Comparison of ENCODE assay signal across 8 mouse cellular contexts in the genomic region with DNA sequence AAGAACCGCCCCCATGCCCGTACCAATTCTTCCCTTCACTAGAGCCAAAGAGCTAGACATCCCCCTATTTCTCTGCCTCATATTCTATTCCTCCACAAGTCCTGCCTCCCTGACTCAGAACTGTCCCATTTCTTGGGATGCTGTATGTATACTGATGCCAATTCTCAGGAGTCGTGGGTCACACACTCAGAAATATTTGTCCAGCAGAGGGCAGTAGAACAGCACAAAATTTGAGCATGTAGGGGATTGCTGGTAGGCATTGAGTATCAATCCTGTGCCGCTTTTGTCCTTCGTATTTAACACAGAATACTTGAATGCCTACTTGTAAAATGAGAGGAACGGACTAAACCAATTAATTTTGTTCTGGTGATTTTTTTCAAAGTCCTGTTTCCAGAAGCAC. TPM values are rescaled to one million over a fixed set of nuclear protein-coding genes. Genes with fewer than 3 reads are reported as not detected.
DNase-seq lines count a peak whose midpoint lies in the region; ATAC-seq and TF ChIP-seq lines count a peak whose summit lies in the region.

No protein-coding gene starts in this region.

- no peak overlapping the region for H3K27ac ChIP-seq in heart, embryonic 12.5 days (ENCODE audit: poor library complexity, severe bottlenecking)
- H3K27ac ChIP-seq in hindbrain, postnatal 0 days = no peak overlapping the region

- WGBS in heart, embryonic 12.5 days = 35% methylated on average over 6 of the region's 6 CpGs
- 31% methylated on average over 6 of the region's 6 CpGs for WGBS in hindbrain, postnatal 0 days

- peak; percentile 90 for TF ChIP-seq CTCF in hindbrain, postnatal 0 days (IDR thresholded peaks at IDR 0.05; ENCODE audit: low read depth)

- no peaks in the 10 kb centered on the region for H3K36me3 ChIP-seq in heart, embryonic 12.5 days
- no peaks in the 10 kb centered on the region for H3K36me3 ChIP-seq in hindbrain, postnatal 0 days (ENCODE audit: insufficient read depth, low read length)

- no peak overlapping the region for H3K9ac ChIP-seq in heart, embryonic 12.5 days
- no peak overlapping the region for H3K9ac ChIP-seq in hindbrain, postnatal 0 days (replicated peaks; ENCODE audit: low read length)

- H3K9me3 ChIP-seq in heart, embryonic 12.5 days (replicated peaks) = no peaks in the 10 kb centered on the region
- no peaks in the 10 kb centered on the region for H3K9me3 ChIP-seq in hindbrain, postnatal 0 days (ENCODE audit: low read length)

- DNase-seq in heart, adult 11 months = peak; percentile 89
- peak; percentile 35 for DNase-seq in cerebellum, adult 11-12 months
- DNase-seq in forelimb bud, embryonic 11.5 days (ENCODE audit: low read depth, low spot score) = peak; percentile 74
- peak; percentile 95 for DNase-seq in hindbrain, postnatal 0 days (ENCODE audit: low spot score)
- DNase-seq in layer of hippocampus, postnatal 25 days (ENCODE audit: extremely low spot score in 1 of 2, low spot score in 1 of 2) = peak; percentile 25 to 65
- DNase-seq in right cerebral cortex, postnatal 25 days = peak; percentile 41

- no peak overlapping the region for H3K4me3 ChIP-seq in heart, embryonic 12.5 days
- H3K4me3 ChIP-seq in hindbrain, postnatal 0 days (ENCODE audit: low read length) = no peak overlapping the region

- H3K27me3 ChIP-seq in heart, embryonic 12.5 days (replicated peaks) = no peaks in the 10 kb centered on the region
- no peaks in the 10 kb centered on the region for H3K27me3 ChIP-seq in hindbrain, postnatal 0 days (ENCODE audit: insufficient read depth, low read length)

- no peak for ATAC-seq in heart, embryonic 12.5 days (ENCODE audit: insufficient number of reproducible peaks, low FRiP score)
- ATAC-seq in hindbrain, postnatal 0 days = peak; percentile 90
- peak; percentile 90 for ATAC-seq in megakaryocyte progenitor cell, adult 5-6 weeks (replicated peaks; ENCODE audit: poor library complexity)

- H3K4me1 ChIP-seq in heart, embryonic 12.5 days (replicated peaks) = no peaks in the 10 kb centered on the region
- H3K4me1 ChIP-seq in hindbrain, postnatal 0 days (ENCODE audit: insufficient read depth, low read length) = no peaks in the 10 kb centered on the region

- H3K4me2 ChIP-seq in heart, embryonic 12.5 days = no peak overlapping the region
- H3K4me2 ChIP-seq in hindbrain, postnatal 0 days (ENCODE audit: low read depth, low read length) = 0 out of 2 replicates have a peak overlapping the region, but pooled peaks have one; percentile 21

RNA-seq across cellular contexts. Expression of a gene that starts 27.3 kb away (rescaled TPM):
- polyA plus RNA-seq in heart, embryonic 12.5 days (2016; fragmentation: Nextera tagmentation; extraction: Ambion mirVana) = 0.06 TPM in 1 of 2 replicates, not detected in the other
- total RNA-seq in hindbrain, postnatal 0 days (2014; rRNA removed) = 0.16 TPM in 1 of 2 replicates, not detected in the other
- 0.21 TPM in 1 of 2 replicates, not detected in the other for polyA plus RNA-seq in hindbrain, postnatal 0 days (2015; fragmentation: Nextera tagmentation; extraction: Ambion mirVana)
- total RNA-seq in layer of hippocampus, postnatal 25 days (2021) = under 1 TPM; 0.12 to 0.19 TPM
- 6.1 and 7.0 TPM in 2 replicates for total RNA-seq in megakaryocyte progenitor cell, adult 5-6 weeks (2015)
- 6.6 and 7.6 TPM in 2 replicates for total RNA-seq in megakaryocyte progenitor cell, adult 5-6 weeks (2017)

RNA-seq across cellular contexts. Expression of a gene that starts 38.2 kb away (rescaled TPM):
- 31.2 and 35.0 TPM in 2 replicates for polyA plus RNA-seq in heart, embryonic 12.5 days (2016; fragmentation: Nextera tagmentation; extraction: Ambion mirVana)
- total RNA-seq in hindbrain, postnatal 0 days (2014; rRNA removed) = 11.2 and 11.7 TPM in 2 replicates
- 52.1 and 53.0 TPM in 2 replicates for polyA plus RNA-seq in hindbrain, postnatal 0 days (2015; fragmentation: Nextera tagmentation; extraction: Ambion mirVana)
- total RNA-seq in layer of hippocampus, postnatal 25 days (2021) = 10 to 100 TPM; 43.5 to 44.0 TPM
- 69.3 and 79.4 TPM in 2 replicates for total RNA-seq in megakaryocyte progenitor cell, adult 5-6 weeks (2015)
- total RNA-seq in megakaryocyte progenitor cell, adult 5-6 weeks (2017) = 50.9 and 62.9 TPM in 2 replicates

RNA-seq across cellular contexts. Expression of a gene that starts 38.3 kb away (rescaled TPM):
- 15.2 and 19.6 TPM in 2 replicates for polyA plus RNA-seq in heart, embryonic 12.5 days (2016; fragmentation: Nextera tagmentation; extraction: Ambion mirVana)
- total RNA-seq in hindbrain, postnatal 0 days (2014; rRNA removed) = 30.2 and 43.7 TPM in 2 replicates
- polyA plus RNA-seq in hindbrain, postnatal 0 days (2015; fragmentation: Nextera tagmentation; extraction: Ambion mirVana) = 26.1 and 36.1 TPM in 2 replicates
- 10 to 100 TPM; 51.0 to 53.9 TPM for total RNA-seq in layer of hippocampus, postnatal 25 days (2021)
- total RNA-seq in megakaryocyte progenitor cell, adult 5-6 weeks (2015) = 11.2 and 14.7 TPM in 2 replicates
- 6.3 and 6.7 TPM in 2 replicates for total RNA-seq in megakaryocyte progenitor cell, adult 5-6 weeks (2017)

Comparison
In these comparisons a context has a peak if more than half of its experiments do, and no peak if none do; other contexts are left out.
1. DNase-seq: peak in every context shown above with its lines; median percentile 95 in hindbrain, postnatal 0 days; 89 in heart, adult 11 months; 74 in forelimb bud, embryonic 11.5 days; 45 in layer of hippocampus, postnatal 25 days; 41 in right cerebral cortex, postnatal 25 days; 35 in cerebellum, adult 11-12 months.